Mouse (Mus musculus) bone marrow macrophage, adult 2 months (primary cell): ENCODE data around the gene Pomgnt2. TPM values are rescaled to one million over a fixed set of nuclear protein-coding genes. Genes with fewer than 3 reads are reported as not detected.

Experiments
- H3K27ac ChIP-seq: 2 replicates; pipeline ENCODE4 v1.5.1; 2012; ENCODE audit warnings: low read depth, low read length; ENCODE audit not compliant: insufficient read depth
- H3K4me1 ChIP-seq: 2 replicates; pipeline ENCODE4 v1.6.1; 2012; ENCODE audit warnings: low read length; ENCODE audit not compliant: control insufficient read depth, insufficient read depth
- H3K4me3 ChIP-seq: 2 replicates; pipeline ENCODE4 v1.5.1; 2012; ENCODE audit warnings: mild to moderate bottlenecking, low read length, moderate library complexity; ENCODE audit not compliant: insufficient read depth
- CTCF ChIP-seq: IDR thresholded peaks from 2 replicates; pipeline ENCODE4 v1.5.1; 2012; ENCODE audit warnings: low read depth, mild to moderate bottlenecking, low read length, moderate library complexity
- POLR2A ChIP-seq: IDR thresholded peaks from 2 replicates; pipeline ENCODE4 v1.6.1; 2012; ENCODE audit warnings: mild to moderate bottlenecking, low read depth, low read length, borderline replicate concordance
- polyA plus RNA-seq: library from polyadenylated mRNA; stranded (reverse); fragments of >200 nt; gene quantifications from 2 replicates; pipeline ENCODE4 v1.2.4, GENCODE M21; 2012; ENCODE audit not compliant: missing spikeins, insufficient read depth, insufficient read length

Gene Pomgnt2
- polyA plus RNA-seq, 1 experiment, result 1.8 TPM

GRCm38 (mm10) chr9:121989536-121989935 lies 7.4 kb downstream of the Pomgnt2 start:
- TF ChIP-seq POLR2A (no peak), CTCF (no peak)
- Histone ChIP-seq H3K4me3 (no peak overlapping the region), H3K4me1 (peaks cover 3% of the 10 kb centered on the region; the same call in 1 of the 2 replicates), H3K27ac (no peak overlapping the region)

GRCm38 (mm10) chr9:121988910-121989309 lies 8.0 kb downstream of the Pomgnt2 start:
- no peak overlapping the region for H3K27ac ChIP-seq
- no peak overlapping the region for H3K4me3 ChIP-seq
- H3K4me1 ChIP-seq, result peaks cover 3% of the 10 kb centered on the region; the same call in 1 of the 2 replicates
- TF ChIP-seq CTCF, result no peak
- no peak for TF ChIP-seq POLR2A

GRCm38 (mm10) chr9:121984465-121985461 lies 12.1 kb downstream of the Pomgnt2 start:
- TF ChIP-seq CTCF, result peak; percentile 92
- TF ChIP-seq POLR2A, result no peak
- Histone ChIP-seq H3K27ac (no peak overlapping the region), H3K4me3 (no peak overlapping the region), H3K4me1 (peaks cover 3% of the 10 kb centered on the region; the same call in 1 of the 2 replicates)

- Histone ChIP-seq H3K4me1 (peaks cover 3% of the 10 kb centered on the region; the same call in 1 of the 2 replicates), H3K27ac (no peak overlapping the region), H3K4me3 (no peak overlapping the region)
- TF ChIP-seq CTCF, result peak; percentile 34; the same call in 1 of the 2 replicates
- TF ChIP-seq POLR2A, result no peak
Observed at GRCm38 (mm10) chr9:121983504-121983903, 13.4 kb downstream of the Pomgnt2 start.

GRCm38 (mm10) chr9:121982665-121983064 lies 14.2 kb downstream of the Pomgnt2 start:
- Histone ChIP-seq H3K27ac (no peak overlapping the region), H3K4me3 (no peak overlapping the region), H3K4me1 (peaks cover 3% of the 10 kb centered on the region; the same call in 1 of the 2 replicates)
- no peak for TF ChIP-seq POLR2A
- TF ChIP-seq CTCF, result no peak

- no peak for TF ChIP-seq CTCF
- no peak for TF ChIP-seq POLR2A
Observed at GRCm38 (mm10) chr9:121982214-121982613, 14.7 kb downstream of the Pomgnt2 start.

GRCm38 (mm10) chr9:121981466-121982105 lies 15.3 kb downstream of the Pomgnt2 start:
- no peak overlapping the region for H3K27ac ChIP-seq
- no peak overlapping the region for H3K4me3 ChIP-seq
- TF ChIP-seq CTCF, result no peak
- TF ChIP-seq POLR2A, result no peak
- peaks cover 3% of the 10 kb centered on the region; the same call in 1 of the 2 replicates for H3K4me1 ChIP-seq

More at GRCm38 (mm10) chr9:121982214-121982613, 14.7 kb downstream of the Pomgnt2 start:
- Histone ChIP-seq H3K27ac (no peak overlapping the region), H3K4me1 (peaks cover 3% of the 10 kb centered on the region; the same call in 1 of the 2 replicates), H3K4me3 (no peak overlapping the region)

GRCm38 (mm10) chr9:121981046-121981445 lies 15.9 kb downstream of the Pomgnt2 start:
- Histone ChIP-seq H3K4me3 (no peak overlapping the region), H3K4me1 (peaks cover 3% of the 10 kb centered on the region; the same call in 1 of the 2 replicates), H3K27ac (no peak overlapping the region)
- TF ChIP-seq POLR2A (no peak), CTCF (no peak)

GRCm38 (mm10) chr9:121975321-121975720 lies 21.6 kb downstream of the Pomgnt2 start:
- TF ChIP-seq CTCF, result no peak
- TF ChIP-seq POLR2A, result no peak
- no peak overlapping the region for H3K4me3 ChIP-seq
- no peak overlapping the region for H3K27ac ChIP-seq
- H3K4me1 ChIP-seq, result no peaks in the 10 kb centered on the region
